Mouse (Mus musculus): Measurements from ENCODE around the gene Scube2. TPM values are rescaled to one million over a fixed set of nuclear protein-coding genes. Genes with fewer than 3 reads are reported as not detected.

Gene Scube2
- total and polyA plus RNA-seq, 2 experiments from 2014 or later, result 1.6 to 1.8 TPM

DNA sequence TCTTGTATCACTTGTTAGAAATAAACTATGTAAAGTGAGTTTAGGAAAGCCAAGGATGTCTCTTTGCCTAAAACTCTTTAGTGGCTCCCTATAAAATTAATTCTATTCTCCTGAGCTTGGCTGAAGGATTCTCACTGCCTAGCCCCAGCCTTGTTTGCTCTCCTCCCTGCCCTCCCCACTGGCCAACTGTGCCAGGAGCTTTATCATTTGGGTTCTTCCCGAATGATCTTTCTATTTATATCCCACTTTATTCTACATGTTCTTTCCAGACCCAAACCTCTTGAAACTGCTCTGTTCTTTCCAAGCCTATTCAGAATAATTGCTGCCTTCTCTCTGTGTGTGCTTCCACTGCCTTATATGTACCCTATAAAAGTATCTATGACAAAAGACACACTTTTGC lies 62.0 kb downstream of the Scube2 start:
- H3K9me3 ChIP-seq (ENCODE audit: low read length), result no peaks in the 10 kb centered on the region
- ATAC-seq (no peak), DNase-seq (no peak)
- no peak for TF ChIP-seq CTCF (IDR thresholded peaks at IDR 0.05; ENCODE audit: low read depth)
- no peaks in the 10 kb centered on the region for H3K27me3 ChIP-seq (ENCODE audit: insufficient read depth, low read length)
- 62% methylated on average over 1 of the region's 1 CpGs for WGBS
- H3K4me2 ChIP-seq (ENCODE audit: low read depth), result no peak overlapping the region
- no peak overlapping the region for H3K9ac ChIP-seq
- H3K27ac ChIP-seq (ENCODE audit: low read depth, low read length), result no peak overlapping the region
- no peak overlapping the region for H3K4me3 ChIP-seq (ENCODE audit: low read depth, low read length)
- H3K36me3 ChIP-seq (ENCODE audit: insufficient read depth), result no peaks in the 10 kb centered on the region
- H3K4me1 ChIP-seq (ENCODE audit: insufficient read depth), result no peaks in the 10 kb centered on the region

DNA sequence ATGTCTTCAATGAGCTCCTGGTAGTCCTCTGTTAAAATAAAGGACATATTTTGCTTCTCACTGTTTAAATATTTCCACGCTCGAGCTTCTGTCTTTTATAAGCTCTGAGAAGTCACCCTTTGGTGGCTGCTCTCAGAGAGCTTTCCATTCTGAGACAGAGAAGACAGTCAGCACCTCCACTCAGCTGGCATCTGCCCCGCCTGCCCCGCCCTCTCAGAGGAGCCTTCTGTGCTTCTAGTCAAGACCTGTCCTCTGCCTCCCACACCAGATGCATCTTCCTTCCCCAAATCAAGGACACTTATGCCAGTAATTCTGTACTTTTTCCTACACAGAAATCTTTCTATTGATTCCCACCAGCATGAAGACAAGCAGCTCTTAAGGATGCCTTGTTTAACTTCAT lies 64.9 kb downstream of the Scube2 start:
- H3K9ac ChIP-seq, result no peak overlapping the region
- TF ChIP-seq CTCF (IDR thresholded peaks at IDR 0.05; ENCODE audit: low read depth), result no peak
- no peaks in the 10 kb centered on the region for H3K4me1 ChIP-seq (ENCODE audit: insufficient read depth)
- DNase-seq (no peak), ATAC-seq (no peak)
- no peaks in the 10 kb centered on the region for H3K36me3 ChIP-seq (ENCODE audit: insufficient read depth)
- no peaks in the 10 kb centered on the region for H3K27me3 ChIP-seq (ENCODE audit: insufficient read depth, low read length)
- no peak overlapping the region for H3K4me2 ChIP-seq (ENCODE audit: low read depth)
- H3K9me3 ChIP-seq (ENCODE audit: low read length), result no peaks in the 10 kb centered on the region
- 88% methylated on average over 4 of the region's 4 CpGs for WGBS
- H3K27ac ChIP-seq (ENCODE audit: low read depth, low read length), result no peak overlapping the region
- no peak overlapping the region for H3K4me3 ChIP-seq (ENCODE audit: low read depth, low read length)

DNA sequence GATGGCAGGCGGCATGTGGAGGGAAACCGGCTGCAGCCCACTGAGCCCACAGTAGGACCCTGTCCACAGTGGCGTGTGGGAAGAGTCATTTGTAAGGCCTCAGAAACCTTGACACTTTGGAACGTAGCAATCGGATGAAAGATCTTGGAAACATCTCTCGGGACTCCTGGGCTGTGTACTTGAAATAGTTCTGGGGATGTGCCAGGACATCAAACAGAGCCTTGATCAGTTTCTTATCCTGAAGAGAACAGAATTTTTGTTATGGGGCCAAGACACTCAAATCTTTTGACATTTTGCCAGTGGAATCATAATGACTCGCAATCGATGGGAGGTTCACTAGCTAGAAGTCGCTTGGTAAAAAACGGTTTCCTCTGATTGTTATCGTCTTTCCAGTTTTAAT lies 66.3 kb downstream of the Scube2 start:
- H3K4me1 ChIP-seq (ENCODE audit: insufficient read depth), result no peaks in the 10 kb centered on the region
- no peaks in the 10 kb centered on the region for H3K27me3 ChIP-seq (ENCODE audit: insufficient read depth, low read length)
- H3K4me2 ChIP-seq (ENCODE audit: low read depth), result no peak overlapping the region
- no peak overlapping the region for H3K4me3 ChIP-seq (ENCODE audit: low read depth, low read length)
- H3K9me3 ChIP-seq (ENCODE audit: low read length), result no peaks in the 10 kb centered on the region
- WGBS, result 65% methylated on average over 11 of the region's 11 CpGs
- DNase-seq (no peak), ATAC-seq (no peak)
- no peak overlapping the region for H3K27ac ChIP-seq (ENCODE audit: low read depth, low read length)
- H3K36me3 ChIP-seq (ENCODE audit: insufficient read depth), result no peaks in the 10 kb centered on the region
- no peak for TF ChIP-seq CTCF (IDR thresholded peaks at IDR 0.05; ENCODE audit: low read depth)
- no peak overlapping the region for H3K9ac ChIP-seq

- DNase-seq, result no peak
- Histone ChIP-seq H3K4me1 (ENCODE audit: insufficient read depth) (no peaks in the 10 kb centered on the region), H3K27me3 (ENCODE audit: insufficient read depth, low read length) (no peaks in the 10 kb centered on the region), H3K9ac (no peak overlapping the region), H3K4me3 (ENCODE audit: low read depth, low read length) (no peak overlapping the region), H3K27ac (ENCODE audit: low read depth, low read length) (no peak overlapping the region), H3K9me3 (ENCODE audit: low read length) (no peaks in the 10 kb centered on the region), H3K36me3 (ENCODE audit: insufficient read depth) (no peaks in the 10 kb centered on the region), H3K4me2 (ENCODE audit: low read depth) (no peak overlapping the region)
- no peak for ATAC-seq
- TF ChIP-seq CTCF (IDR thresholded peaks at IDR 0.05; ENCODE audit: low read depth), result no peak
- WGBS, result 84% methylated on average over 5 of the region's 5 CpGs
Observed at GRCm38 (mm10) chr7:109795564-109795963, 69.9 kb downstream of the Scube2 start.

DNA sequence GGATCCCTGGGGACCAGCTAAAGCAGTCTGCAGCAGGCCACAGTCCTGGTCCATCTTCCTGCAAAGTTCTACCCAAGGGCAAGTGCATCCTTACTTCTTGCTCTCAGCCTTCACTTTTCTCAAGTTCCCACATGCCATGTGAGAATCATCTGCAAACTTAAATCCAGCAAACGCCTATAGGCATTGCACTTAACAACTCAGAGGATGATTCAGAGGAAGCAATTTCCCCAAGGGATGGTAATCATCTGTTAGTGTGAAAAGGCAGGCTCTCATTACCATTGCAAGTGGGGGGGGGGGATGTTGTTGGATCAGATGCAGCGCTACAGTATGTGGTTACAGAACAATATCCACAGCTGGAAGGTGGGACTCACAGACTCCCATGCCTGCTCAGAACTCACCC lies 70.9 kb downstream of the Scube2 start:
- WGBS, result 65% methylated on average over 2 of the region's 2 CpGs
- no peak for TF ChIP-seq CTCF (IDR thresholded peaks at IDR 0.05; ENCODE audit: low read depth)
- ATAC-seq, result 0 out of 2 replicates have a peak, but pooled peaks have one; percentile 20

DNA sequence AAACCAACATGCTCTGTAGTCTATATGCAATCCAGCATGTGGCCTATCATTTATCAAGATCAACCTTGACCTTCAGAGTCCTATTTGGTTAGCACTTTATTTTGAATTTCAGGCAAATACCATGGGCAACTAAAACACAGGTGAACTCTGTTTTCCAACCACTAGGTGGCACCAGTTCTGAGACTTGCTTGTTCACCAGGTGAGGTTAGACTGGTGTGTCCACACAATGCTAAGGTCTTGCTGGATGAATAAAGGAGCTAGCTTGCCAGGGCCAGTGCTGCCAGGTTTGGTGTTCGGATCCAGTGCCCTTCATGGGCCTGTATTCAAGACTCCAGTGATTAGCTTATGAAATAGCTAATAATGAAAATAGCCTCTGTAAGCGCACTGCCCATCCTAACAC lies 72.7 kb downstream of the Scube2 start:
- Histone ChIP-seq H3K9ac (no peak overlapping the region), H3K4me2 (ENCODE audit: low read depth) (no peak overlapping the region), H3K4me3 (ENCODE audit: low read depth, low read length) (no peak overlapping the region), H3K4me1 (ENCODE audit: insufficient read depth) (no peaks in the 10 kb centered on the region), H3K27me3 (ENCODE audit: insufficient read depth, low read length) (no peaks in the 10 kb centered on the region), H3K27ac (ENCODE audit: low read depth, low read length) (no peak overlapping the region), H3K36me3 (ENCODE audit: insufficient read depth) (no peaks in the 10 kb centered on the region), H3K9me3 (ENCODE audit: low read length) (no peaks in the 10 kb centered on the region)
- 75% methylated on average over 2 of the region's 2 CpGs for WGBS
- DNase-seq (peak; percentile 63), ATAC-seq (no peak)
- TF ChIP-seq CTCF (IDR thresholded peaks at IDR 0.05; ENCODE audit: low read depth), result peak; percentile 75

More for the DNA sequence above, 70.9 kb downstream of the Scube2 start:
- Histone ChIP-seq H3K36me3 (ENCODE audit: insufficient read depth) (no peaks in the 10 kb centered on the region), H3K4me2 (ENCODE audit: low read depth) (no peak overlapping the region), H3K27ac (ENCODE audit: low read depth, low read length) (no peak overlapping the region), H3K27me3 (ENCODE audit: insufficient read depth, low read length) (no peaks in the 10 kb centered on the region), H3K4me1 (ENCODE audit: insufficient read depth) (no peaks in the 10 kb centered on the region), H3K9ac (no peak overlapping the region), H3K4me3 (ENCODE audit: low read depth, low read length) (no peak overlapping the region), H3K9me3 (ENCODE audit: low read length) (no peaks in the 10 kb centered on the region)
- no peak for DNase-seq

DNA sequence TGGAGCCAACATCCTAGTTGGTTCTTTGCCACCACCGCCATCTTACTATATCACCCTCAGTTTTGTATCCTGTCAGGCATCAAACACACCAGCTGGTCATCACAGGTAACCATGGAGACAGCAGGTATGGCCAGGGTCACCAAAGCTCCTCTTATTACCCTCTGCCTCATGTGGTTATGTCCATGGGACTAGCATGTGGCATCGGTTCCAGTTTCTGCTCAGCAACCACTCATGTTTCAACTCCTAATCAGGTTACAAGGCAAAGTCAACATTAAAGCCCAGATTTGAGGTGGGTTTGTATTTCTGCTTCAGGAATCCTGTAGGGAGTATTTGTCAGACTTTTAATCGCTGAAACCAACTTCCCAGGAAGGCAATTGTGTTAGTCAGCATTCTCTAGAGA lies 74.7 kb downstream of the Scube2 start:
- Histone ChIP-seq H3K27me3 (ENCODE audit: insufficient read depth, low read length) (no peaks in the 10 kb centered on the region), H3K27ac (ENCODE audit: low read depth, low read length) (no peak overlapping the region), H3K4me3 (ENCODE audit: low read depth, low read length) (no peak overlapping the region), H3K9me3 (ENCODE audit: low read length) (no peaks in the 10 kb centered on the region), H3K4me1 (ENCODE audit: insufficient read depth) (no peaks in the 10 kb centered on the region), H3K4me2 (ENCODE audit: low read depth) (no peak overlapping the region), H3K9ac (no peak overlapping the region), H3K36me3 (ENCODE audit: insufficient read depth) (no peaks in the 10 kb centered on the region)
- DNase-seq, result no peak
- ATAC-seq, result no peak
- 85% methylated on average over 3 of the region's 3 CpGs for WGBS
- no peak for TF ChIP-seq CTCF (IDR thresholded peaks at IDR 0.05; ENCODE audit: low read depth)

DNA sequence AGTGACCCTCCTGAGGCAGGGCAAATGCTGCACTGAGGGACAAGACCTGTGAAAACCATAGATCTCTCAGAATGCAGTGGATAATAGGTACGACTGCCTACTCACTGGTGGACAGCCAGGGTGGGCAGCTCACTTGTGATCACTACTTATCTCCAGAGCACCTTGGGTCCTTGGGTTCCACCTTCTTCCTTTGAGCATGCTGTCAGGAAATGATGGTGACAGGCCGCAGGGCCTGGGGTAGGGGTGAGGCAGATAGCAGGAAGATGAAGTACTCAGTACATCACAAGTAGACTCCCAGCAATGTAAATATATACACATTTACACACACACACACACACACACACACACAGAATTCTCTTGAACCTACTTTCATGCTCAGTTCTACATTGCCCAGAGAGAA lies 77.6 kb downstream of the Scube2 start:
- Histone ChIP-seq H3K4me2 (ENCODE audit: low read depth) (no peak overlapping the region), H3K4me1 (ENCODE audit: insufficient read depth) (no peaks in the 10 kb centered on the region), H3K27me3 (ENCODE audit: insufficient read depth, low read length) (no peaks in the 10 kb centered on the region), H3K36me3 (ENCODE audit: insufficient read depth) (no peaks in the 10 kb centered on the region), H3K4me3 (ENCODE audit: low read depth, low read length) (no peak overlapping the region), H3K9me3 (ENCODE audit: low read length) (no peaks in the 10 kb centered on the region), H3K27ac (ENCODE audit: low read depth, low read length) (no peak overlapping the region), H3K9ac (no peak overlapping the region)
- 87% methylated on average over 2 of the region's 2 CpGs for WGBS
- DNase-seq (no peak), ATAC-seq (no peak)
- TF ChIP-seq CTCF (IDR thresholded peaks at IDR 0.05; ENCODE audit: low read depth), result no peak
